ENCODE assay signal across 7 mouse cellular contexts in genomic region chr3:96669727-96670468, GRCm38 (mm10). TPM values are rescaled to one million over a fixed set of nuclear protein-coding genes. Genes with fewer than 3 reads are reported as not detected.
DNase-seq lines count a peak whose midpoint lies in the region; ATAC-seq and TF ChIP-seq lines count a peak whose summit lies in the region.

TSS of gene Ankrd35 (plus strand) at chr3:96670131.

- no peak for TF ChIP-seq POLR2A in small intestine, adult 2 months (IDR thresholded peaks at IDR 0.05; ENCODE audit: low read depth, low read length)

- H3K36me3 ChIP-seq in embryonic facial prominence, embryonic 11.5 days (replicated peaks; ENCODE audit: control insufficient read depth, insufficient read depth, low read depth, low read length) = no peaks in the 10 kb centered on the region
- H3K36me3 ChIP-seq in midbrain, embryonic 12.5 days = no peaks in the 10 kb centered on the region
- H3K36me3 ChIP-seq in small intestine, adult 2 months (ENCODE audit: control insufficient read depth, insufficient read depth, low read length) = no peaks in the 10 kb centered on the region

- H3K27me3 ChIP-seq in embryonic facial prominence, embryonic 11.5 days (ENCODE audit: control insufficient read depth, insufficient read depth, low read length) = no peaks in the 10 kb centered on the region
- H3K27me3 ChIP-seq in midbrain, embryonic 12.5 days = peaks cover 14% of the 10 kb centered on the region
- no peaks in the 10 kb centered on the region for H3K27me3 ChIP-seq in small intestine, adult 2 months (ENCODE audit: control insufficient read depth, insufficient read depth, low read length)

- TF ChIP-seq CTCF in small intestine, adult 2 months (IDR thresholded peaks at IDR 0.05; ENCODE audit: extremely low read depth, insufficient read length, insufficient replicate concordance, low read depth, low read length) = no peak

- intact Hi-C loops in left cerebral cortex, postnatal 4 days (cut with DNase I) = no loop called here

- H3K4me3 ChIP-seq in embryonic facial prominence, embryonic 11.5 days (ENCODE audit: low read depth, low read length) = peak within 1 kb of the TSS; percentile 29
- peak within 1 kb of the TSS; percentile 42 for H3K4me3 ChIP-seq in midbrain, embryonic 12.5 days
- peak within 1 kb of the TSS; percentile 62 for H3K4me3 ChIP-seq in small intestine, adult 2 months (ENCODE audit: low read depth, low read length)

- H3K27ac ChIP-seq in embryonic facial prominence, embryonic 11.5 days (replicated peaks; ENCODE audit: low read depth, low read length) = no peak within 1 kb of the TSS
- H3K27ac ChIP-seq in midbrain, embryonic 12.5 days (replicated peaks) = no peak within 1 kb of the TSS
- H3K27ac ChIP-seq in small intestine, adult 2 months (ENCODE audit: insufficient read depth, low read depth, low read length) = no peak within 1 kb of the TSS

- H3K4me1 ChIP-seq in embryonic facial prominence, embryonic 11.5 days (ENCODE audit: control insufficient read depth, insufficient read depth, low read length) = no peaks in the 10 kb centered on the region
- H3K4me1 ChIP-seq in midbrain, embryonic 12.5 days = peaks cover 5% of the 10 kb centered on the region; the same call in 1 of the 2 replicates
- H3K4me1 ChIP-seq in small intestine, adult 2 months (ENCODE audit: control insufficient read depth, insufficient read depth, insufficient read length, low read length) = peaks cover 6% of the 10 kb centered on the region

- 4% methylated on average over 35 of the region's 35 CpGs for WGBS in embryonic facial prominence, embryonic 11.5 days
- 5% methylated on average over 35 of the region's 35 CpGs for WGBS in midbrain, embryonic 12.5 days
- 6% methylated on average over 35 of the region's 35 CpGs for WGBS in small intestine, adult 2 months

- no peaks in the 10 kb centered on the region for H3K9me3 ChIP-seq in embryonic facial prominence, embryonic 11.5 days (replicated peaks; ENCODE audit: control insufficient read depth, low read length)
- no peaks in the 10 kb centered on the region for H3K9me3 ChIP-seq in midbrain, embryonic 12.5 days

- peak; percentile 83 to 84 for DNase-seq in adrenal gland, postnatal 36 days
- peak; percentile 92 for DNase-seq in embryonic facial prominence, embryonic 11.5 days (ENCODE audit: low spot score)
- peak; percentile 98 for DNase-seq in heart, adult 11 months
- DNase-seq in kidney, adult 11 months = peak; percentile 86
- DNase-seq in left cerebral cortex, postnatal 4 days = peak; percentile 77

- H3K9ac ChIP-seq in embryonic facial prominence, embryonic 11.5 days (replicated peaks; ENCODE audit: low read length) = peak within 1 kb of the TSS; percentile 30
- peak within 1 kb of the TSS; percentile 41 for H3K9ac ChIP-seq in midbrain, embryonic 12.5 days (replicated peaks)

- ATAC-seq in embryonic facial prominence, embryonic 11.5 days (replicated peaks; ENCODE audit: insufficient number of reproducible peaks, low FRiP score, low TSS enrichment, low read depth) = peak; percentile 93
- ATAC-seq in midbrain, embryonic 12.5 days (ENCODE audit: low FRiP score, low read depth) = peak; percentile 92

- H3K4me2 ChIP-seq in embryonic facial prominence, embryonic 11.5 days (ENCODE audit: low read depth, low read length) = peak within 1 kb of the TSS; percentile 72
- H3K4me2 ChIP-seq in midbrain, embryonic 12.5 days (replicated peaks) = peak within 1 kb of the TSS; percentile 73

RNA-seq across cellular contexts. Expression of gene Ankrd35, which starts in this region (rescaled TPM):
- total RNA-seq in adrenal gland, postnatal 36 days (2021) = 1 to 10 TPM; 1.3 to 3.9 TPM
- 0.14 and 0.45 TPM in 2 replicates for polyA plus RNA-seq in embryonic facial prominence, embryonic 11.5 days (2014; fragmentation: Nextera tagmentation; extraction: Ambion mirVana)
- 1 to 10 TPM; 6.0 to 7.0 TPM for total RNA-seq in left cerebral cortex, postnatal 4 days (2021)
- 0.33 and 0.40 TPM in 2 replicates for polyA plus RNA-seq in midbrain, embryonic 12.5 days (2016; fragmentation: Nextera tagmentation; extraction: Ambion mirVana)
- polyA plus RNA-seq in small intestine, adult 2 months (2012; rRNA removed) = 0.74 and 1.8 TPM in 2 replicates

Comparison
In these comparisons a context has a peak if more than half of its experiments do, and no peak if none do; other contexts are left out.
1. Peak in DNase-seq, ATAC-seq, H3K4me3 ChIP-seq, H3K9ac ChIP-seq and H3K4me2 ChIP-seq in embryonic facial prominence, embryonic 11.5 days; RNA of the gene not detected or under 1 TPM.
2. Peak in ATAC-seq, H3K4me3 ChIP-seq, H3K9ac ChIP-seq and H3K4me2 ChIP-seq in midbrain, embryonic 12.5 days; RNA of the gene not detected or under 1 TPM.